Mouse (Mus musculus) natural killer cell, adult 2 months (primary cell): Measurements from ENCODE around the gene Fto.

Experiments
- DNase-seq, 2 experiments: peaks; one replicate each; pipeline ENCODE4 v3.0.0; 2022; ENCODE audit warnings: low spot score in 2 of 2

Fto gene

GRCm38 (mm10) chr8:91560017-91560591 is 246.8 kb downstream of the Fto start:
- DNase-seq: no peak

DNA sequence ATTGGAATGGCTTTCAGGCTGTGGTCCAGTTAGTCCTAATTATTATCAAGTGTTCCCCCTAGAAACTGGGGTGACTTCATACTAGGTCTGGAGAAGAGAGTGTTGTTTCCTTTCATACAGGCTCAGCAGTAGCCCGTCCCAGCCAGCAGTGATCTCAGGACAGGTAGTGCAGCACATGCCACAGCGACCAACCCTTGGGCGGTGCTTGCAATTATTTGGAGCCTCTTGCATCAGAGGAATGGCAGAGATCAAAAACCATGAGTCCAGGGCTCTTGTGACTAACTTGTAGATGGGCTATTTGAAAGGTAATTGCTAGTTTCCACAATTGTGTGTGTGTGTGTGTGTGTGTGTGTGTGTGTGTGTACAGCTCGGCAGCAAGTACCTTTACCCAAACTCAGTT is 247.9 kb downstream of the Fto start:
- DNase-seq: no peak

DNA sequence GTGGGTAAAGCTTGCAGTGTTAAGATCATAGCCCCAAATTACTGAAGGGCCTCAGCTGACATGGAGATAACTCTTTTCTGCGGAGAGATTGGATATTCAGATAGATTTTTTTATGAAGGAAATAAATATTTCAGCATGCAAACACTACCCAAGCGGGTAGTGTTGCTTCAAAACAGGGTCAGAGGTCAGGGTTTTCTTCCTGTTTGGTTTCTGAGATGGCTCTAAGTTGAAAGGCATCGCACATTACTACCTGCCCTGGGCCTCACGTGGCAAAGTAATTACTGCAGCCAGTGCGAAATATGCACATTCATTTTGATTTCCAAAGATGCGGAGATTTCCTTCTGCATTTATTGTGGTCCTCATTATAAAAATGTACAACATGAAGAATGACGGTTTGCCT is 249.3 kb downstream of the Fto start:
- no peak for DNase-seq

DNA sequence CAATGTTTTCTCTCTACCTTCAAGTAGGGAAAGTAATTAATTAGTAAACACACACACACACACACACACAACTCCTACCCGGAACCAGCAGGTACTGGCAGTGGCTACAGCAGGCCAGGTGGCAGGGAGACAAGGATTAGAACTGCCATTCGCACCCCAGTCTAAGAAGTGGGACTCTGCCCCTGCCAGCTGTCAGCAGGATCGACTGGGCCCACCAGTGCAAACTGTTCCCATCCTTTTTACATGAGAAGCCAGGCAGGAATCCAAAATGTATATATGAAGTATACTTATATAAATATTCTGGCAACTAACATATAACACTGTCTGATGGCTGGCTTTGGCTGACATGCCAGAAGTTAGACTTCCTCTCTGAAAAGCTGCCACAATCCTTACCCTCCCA is 250.0 kb downstream of the Fto start:
- no peak for DNase-seq

DNA sequence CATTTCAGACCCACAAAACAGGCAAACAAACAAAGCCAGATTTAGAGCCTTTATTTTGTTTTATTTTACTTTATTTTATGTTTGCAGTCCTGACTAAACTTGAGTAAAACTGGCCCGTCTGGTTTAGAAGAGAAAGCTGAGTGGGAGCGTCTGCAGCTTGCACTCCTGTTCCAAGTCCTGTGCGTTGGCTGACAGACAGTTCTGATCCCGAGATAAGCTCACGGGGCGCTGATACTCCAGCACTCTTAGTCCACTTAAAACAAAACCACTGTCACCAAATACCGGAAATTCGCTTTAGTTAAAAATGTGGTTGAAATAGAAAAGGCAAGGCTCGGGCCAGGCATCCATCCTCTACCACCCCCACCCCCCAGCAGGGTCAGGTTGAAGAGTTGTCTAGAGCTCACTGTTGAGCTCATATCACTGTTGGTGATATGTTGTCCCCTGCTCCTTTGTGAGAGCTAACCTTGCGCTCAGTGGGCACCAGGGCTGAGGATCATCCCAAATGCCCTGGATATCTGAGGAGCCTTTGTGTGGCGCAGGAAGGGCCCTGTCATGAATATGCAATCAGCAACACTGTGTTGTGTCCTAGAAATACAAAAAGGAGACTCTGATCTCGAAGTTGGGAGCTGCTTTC is 252.7 kb downstream of the Fto start:
- no peak for DNase-seq

GRCm38 (mm10) chr8:91566503-91566869 is 253.2 kb downstream of the Fto start:
- DNase-seq: no peak

DNA sequence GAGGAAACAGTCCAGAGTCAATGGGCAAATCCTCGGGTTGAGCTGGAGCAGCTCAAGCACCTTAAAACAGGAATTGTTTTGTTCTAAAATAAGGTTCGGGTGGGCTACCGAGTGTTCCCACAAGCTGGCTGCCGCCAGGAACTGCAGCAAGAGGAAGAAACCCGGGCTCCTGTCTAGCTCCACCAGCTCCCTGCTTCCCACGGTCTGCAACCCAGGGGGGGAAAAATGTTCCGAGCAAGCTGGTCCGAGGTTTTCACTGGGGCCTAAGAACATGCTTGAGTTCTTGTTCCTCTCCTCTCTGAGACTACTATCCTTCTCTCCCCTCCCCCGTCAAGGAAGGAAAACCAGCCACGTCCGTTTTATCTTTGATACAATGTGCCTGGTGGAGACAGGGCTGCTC is 256.5 kb downstream of the Fto start:
- DNase-seq: no peak

DNA sequence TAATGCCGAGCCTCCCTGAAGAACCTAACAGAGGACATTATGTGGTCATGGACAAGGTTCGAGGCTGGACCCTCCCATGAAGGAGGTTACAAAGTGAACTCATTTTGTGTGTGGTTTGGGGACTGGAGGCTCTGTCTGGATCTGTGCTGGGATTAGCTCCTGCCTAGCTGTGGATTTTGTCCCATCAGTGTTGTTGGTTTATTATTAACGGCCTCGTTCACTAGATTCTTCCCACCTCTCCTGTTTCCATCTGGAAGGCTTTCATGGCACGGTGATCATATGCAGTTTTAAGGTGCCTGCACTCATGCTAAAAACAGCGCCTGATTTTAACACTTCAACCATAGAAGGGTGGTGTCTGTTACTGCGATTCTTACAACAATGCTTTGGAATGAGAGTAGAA is 257.5 kb downstream of the Fto start:
- DNase-seq: no peak

- no peak for DNase-seq
Measured at GRCm38 (mm10) chr8:91571978-91572377, 258.7 kb downstream of the Fto start.

DNA sequence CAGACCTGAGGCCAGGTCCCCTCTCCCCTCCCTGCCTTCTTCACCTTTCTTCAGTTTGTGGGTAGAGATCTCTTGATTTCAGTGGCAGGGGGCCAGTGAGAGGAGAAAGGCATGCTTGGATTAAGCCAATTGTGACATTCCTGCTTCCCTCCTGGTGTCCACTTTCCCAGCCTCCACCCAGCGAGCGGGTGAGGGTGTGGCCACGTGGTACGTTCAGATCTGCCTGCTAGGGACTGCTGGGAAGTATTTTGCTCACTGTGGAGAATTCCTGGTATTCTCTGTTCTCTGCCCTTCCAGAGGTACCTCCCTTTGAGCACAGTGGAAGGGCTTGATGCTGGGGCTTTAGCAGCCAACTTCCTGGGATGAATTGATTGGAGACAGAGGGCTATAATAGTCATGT is 259.3 kb downstream of the Fto start:
- DNase-seq: no peak

GRCm38 (mm10) chr8:91575576-91575975 is 262.3 kb downstream of the Fto start:
- no peak for DNase-seq

GRCm38 (mm10) chr8:91576086-91576917 is 263.0 kb downstream of the Fto start:
- DNase-seq: no peak

DNA sequence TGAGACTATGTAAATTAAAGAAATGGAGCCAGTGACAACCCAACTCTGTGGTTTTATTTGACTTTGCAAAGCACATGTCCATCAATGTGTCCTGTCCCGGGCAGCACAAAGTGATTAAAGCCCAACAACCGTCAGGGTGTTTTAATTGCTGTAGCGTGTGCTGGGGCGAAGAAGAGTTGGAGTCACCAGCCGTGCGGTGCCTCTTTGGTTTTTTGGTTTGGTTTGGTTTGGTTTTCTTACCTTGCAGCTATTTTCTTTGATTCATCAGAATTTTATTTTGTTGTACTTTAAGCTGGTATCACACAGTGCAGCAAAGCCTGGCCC is 263.6 kb downstream of the Fto start:
- no peak for DNase-seq

DNA sequence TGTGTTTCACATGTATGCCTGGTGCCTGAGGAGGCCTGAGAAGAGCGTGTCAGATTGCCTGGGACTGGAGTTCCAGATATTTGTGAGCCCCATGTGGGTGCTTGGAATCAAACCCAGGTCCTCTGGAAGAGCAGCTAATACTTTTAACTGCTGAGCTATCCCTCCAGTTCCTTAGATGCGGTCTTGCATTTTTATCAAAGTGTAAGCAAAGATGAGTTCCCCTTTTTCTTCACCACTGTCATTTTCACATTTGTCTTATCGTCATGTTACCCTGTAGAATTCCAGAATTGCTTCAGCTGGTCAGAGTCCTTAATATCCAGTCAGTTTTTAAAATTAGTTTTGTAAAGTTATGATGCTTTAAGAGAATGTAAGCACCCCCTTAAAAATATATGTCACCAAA is 264.3 kb downstream of the Fto start:
- DNase-seq: no peak

DNA sequence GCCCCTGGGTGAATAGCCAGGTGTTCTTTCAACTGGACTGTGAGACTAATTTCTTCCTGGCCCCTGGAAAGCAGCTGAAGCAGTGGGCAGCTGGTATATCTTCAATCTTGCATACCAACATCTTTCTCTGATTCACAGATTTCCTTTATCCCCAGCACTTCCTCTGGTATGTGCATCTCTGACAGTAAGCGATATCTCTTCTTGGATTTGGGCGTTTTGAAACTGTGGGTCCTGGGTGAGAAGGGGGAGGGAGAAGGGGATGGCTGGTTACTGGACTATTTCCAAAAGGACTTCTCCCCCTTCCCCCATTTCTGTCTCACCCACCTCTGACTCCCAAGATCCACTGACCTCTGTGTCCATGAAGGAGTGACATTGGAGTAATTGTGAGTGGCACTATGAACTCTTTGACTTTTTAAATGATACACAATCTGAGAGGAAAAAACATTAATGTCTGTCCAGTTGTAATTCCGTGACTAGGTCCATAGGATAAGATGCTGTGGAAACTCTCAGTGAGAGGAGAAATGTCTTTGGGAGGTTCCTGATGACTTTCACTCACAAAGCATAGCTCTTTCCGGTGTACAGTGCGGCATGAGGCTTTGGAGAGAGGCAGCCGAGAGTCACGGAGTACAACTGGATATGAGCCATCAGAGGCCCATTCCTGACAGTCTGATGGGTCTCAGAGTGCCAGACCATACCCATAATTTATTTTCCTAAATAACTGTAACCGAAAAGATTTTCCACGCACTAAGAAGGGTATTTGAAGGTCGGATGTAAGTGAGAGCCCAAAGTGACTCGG is 271.5 kb downstream of the Fto start:
- no peak for DNase-seq

GRCm38 (mm10) chr8:91592436-91593105 is 279.2 kb downstream of the Fto start:
- DNase-seq: no peak

DNA sequence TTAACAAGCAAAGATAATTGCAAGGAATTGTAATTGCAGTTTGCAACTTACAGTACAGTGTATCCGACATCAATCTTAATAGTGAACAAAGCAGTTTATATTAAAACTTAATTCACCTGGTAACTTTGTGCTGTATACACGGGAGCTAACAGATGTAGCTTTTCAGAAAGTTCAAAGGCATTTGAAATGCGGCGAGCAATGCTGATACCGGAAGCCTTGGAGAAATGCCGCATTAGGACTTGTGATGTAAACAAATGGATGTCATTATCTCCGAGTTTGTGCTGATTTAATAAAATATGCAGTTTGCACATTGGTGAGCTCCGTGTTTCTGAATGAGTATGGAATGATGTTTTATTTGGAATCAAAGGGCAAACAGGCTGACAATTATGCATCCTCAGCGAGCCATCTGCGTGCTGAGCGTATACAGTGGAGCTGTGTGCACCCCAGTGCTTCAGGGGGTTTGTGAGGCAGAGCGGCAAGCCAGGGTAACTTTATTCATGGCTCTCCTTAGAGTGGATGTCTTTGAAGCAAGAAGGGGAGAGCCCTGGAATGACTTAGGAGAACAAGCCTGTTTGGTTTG is 280.0 kb downstream of the Fto start:
- no peak for DNase-seq

GRCm38 (mm10) chr8:91599349-91599837 is 286.1 kb downstream of the Fto start:
- DNase-seq: no peak

GRCm38 (mm10) chr8:91603751-91604150 is 290.4 kb downstream of the Fto start:
- DNase-seq: no peak

GRCm38 (mm10) chr8:91605901-91606300 is 292.6 kb downstream of the Fto start:
- no peak for DNase-seq

DNA sequence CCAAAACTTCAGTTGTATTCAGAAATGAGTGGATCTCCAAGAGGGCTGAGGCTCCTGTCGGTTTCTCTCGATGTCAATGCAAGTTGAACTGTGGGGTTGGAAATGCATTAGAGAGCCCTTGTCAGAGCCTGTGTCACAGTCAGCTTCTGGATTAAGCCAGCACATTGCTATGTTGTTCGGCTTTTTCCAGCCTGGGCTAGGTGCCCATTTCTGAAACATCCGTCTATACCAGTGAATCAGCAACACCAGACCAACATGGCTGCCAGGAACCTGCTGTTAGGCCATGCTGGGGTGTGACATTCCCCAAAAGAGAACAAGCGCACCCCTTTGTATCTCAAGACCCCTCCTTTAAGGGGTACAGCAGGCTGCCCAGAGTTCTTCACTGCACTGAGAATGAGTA is 293.8 kb downstream of the Fto start:
- no peak for DNase-seq
